Mouse (Mus musculus): ENCODE data around the gene Slc30a3.
"Not testable (repeated sequence)": the region's sequence is repeated elsewhere in the genome, so short reads cannot be mapped to it uniquely, and the experiment has no call there.

The Slc30a3 gene

DNA sequence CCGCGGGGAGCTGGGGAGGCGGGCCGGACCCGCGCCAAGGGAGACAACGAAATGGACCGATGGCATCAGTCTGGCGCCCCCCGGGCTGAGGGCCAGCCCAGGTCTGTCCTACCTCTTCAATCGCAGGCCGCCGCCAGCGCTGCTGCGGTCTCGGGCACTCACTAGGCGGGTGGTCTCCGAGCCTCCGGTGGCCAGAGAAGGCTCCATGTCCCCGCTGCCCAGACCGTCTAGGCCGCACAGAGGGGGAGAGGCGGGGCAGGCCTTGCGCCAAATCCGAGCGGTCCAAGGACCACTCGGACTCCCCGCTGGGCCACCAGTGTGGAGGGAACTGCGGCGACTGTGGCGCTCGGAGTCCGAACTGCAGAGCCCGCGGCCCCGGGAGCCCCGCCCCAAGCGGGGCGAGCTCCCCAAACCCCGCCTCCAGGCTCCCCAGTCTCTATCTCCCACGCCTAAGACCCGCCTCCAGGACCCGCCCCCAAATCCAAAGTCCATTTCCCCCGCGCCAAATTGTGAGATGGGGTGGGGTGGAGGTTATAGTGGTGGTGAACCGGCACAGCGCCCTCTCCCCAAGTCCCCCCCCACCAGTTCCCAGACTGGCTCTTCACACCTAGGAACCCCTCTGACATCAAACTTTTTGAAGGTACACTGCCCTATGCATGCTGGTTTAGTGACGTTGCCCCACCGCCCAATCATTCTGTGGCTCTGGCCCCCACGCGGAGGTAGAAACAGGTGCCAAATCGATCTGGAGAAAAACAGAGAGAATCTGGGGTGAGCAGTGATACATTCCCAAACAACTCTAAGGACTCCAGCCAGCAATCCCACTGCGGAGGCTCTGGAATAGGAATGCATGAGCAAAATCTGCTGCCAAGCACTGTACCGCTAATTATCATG is 14.6 kb downstream of the Slc30a3 start:
- DNase-seq, result peak; percentile 62

DNA sequence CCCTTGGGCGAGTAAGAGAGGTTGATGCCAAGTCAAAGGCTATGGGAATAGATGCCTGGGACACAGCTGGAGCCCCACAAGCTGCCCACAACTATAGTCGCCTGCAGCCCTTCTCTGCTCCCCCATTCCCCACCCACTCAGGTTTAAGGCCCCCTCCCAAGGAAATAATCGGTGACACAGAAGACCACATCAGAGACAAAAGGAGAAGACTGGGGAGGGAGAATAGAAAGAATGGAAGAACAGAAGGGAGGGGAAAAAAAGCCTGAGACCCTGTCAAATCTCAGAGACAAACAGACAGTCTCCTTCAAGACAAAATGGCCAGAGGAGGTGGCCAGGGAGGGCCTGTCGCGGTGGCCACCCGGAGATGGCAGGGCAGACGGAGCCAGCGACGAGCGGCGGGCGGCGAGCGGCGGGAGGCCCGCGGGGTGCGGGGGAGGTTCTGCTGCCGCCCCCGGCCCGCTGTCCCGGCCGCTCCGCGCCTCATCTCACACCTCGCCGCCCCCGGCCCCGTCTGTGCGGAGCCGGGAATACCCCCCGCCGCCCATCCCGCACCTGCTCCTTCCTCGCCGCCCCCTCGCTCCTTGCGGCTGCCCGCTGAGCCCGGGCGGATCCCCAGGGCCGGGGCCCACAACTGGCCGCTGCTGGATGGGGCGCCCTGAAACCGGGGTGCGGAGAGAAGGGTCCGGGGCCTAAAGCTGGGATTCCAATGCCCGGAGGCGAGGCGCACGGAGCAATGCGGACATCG is 15.6 kb downstream of the Slc30a3 start:
- DNase-seq, result no peak

DNA sequence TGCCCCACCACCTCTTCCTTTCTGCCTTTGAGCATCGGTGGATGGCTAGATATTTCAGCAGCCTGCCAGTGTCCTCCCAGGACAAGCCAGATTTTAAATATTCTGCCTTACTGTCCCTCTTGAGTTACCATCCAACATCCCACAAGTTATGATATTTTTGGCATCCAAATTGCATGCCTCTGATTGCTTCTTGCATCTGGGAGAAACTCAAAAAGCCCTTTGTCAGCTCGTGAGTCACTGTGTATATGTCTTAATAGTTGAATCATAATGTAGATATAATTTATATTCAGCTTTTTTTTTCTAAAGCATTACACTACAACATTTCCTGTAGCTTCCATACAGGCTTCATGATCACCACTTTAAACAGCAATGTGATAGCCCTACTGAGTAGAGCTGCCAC is 20.9 kb downstream of the Slc30a3 start:
- no peak for DNase-seq

DNA sequence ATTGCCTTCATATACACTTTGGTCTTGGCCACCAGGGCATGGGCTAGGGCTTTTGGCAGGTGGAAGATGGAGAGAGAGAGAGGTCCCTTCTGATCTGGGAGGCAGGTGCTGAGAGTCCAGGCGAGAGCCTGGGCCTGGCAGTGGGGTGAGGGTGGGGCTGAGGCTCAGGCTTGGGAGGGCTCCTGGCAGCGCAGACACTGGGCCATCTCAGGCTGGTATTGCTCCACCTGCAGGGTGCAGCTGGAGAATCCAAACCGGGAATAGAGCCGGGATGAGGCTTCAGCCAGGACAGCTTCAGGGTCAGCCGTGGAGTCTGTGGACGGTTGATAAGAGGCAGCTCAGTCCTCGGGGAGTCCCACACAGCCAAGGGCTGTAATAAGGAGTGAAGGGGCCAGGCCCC is 21.4 kb downstream of the Slc30a3 start:
- DNase-seq, result no peak

DNA sequence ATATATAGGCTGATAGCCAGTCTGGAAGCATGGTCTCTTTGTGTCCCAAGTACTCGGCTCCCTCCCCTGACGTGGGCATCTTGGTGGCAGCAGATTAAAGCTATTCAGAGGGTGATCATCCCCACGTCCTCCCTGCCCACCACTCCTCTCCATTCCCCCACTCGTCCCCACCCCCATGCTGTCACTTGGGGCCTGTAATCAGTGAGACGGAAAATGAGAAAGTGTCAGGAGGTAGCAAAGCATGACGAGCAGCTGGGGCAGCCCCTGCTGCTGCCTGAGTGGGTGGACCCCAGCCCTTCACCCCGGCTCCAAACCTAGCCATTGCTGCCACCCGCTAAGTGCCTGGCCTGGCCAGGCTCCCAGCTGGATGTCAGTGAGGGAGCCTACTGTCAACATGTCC is 24.1 kb downstream of the Slc30a3 start:
- DNase-seq, result no peak

DNA sequence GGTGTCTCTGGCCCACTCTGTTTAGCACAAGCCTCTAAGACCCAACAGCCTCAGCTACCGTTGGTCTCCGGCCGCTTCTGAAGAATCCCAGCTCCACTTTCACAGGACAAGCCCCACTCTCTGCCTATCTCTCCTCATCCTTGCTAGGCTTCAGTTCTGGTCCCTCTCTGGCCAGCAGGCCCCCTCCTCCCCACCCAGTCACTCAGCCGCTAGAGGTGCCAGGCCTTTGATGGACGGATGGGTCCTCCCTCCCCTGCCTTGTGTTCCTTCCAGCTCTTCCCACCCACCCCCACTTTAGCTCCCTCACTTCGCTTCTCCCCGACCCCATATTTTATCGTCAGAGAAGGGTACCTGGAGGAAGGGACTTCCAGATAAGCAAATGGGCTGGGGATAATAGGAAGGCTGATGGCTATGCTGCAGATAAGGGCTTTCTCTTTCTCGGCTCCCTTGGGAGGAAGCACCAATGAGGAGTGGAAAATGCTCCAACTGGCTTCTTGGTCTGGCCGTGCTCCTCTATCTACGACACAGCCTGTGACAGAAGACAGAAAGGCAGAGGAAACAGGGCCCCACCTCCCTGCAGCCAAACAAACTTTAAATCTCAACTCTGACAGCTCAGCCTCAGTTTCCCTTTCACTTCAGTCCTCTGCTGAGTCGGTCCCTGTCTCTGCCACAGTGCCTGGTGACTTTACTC is 25.0 kb downstream of the Slc30a3 start:
- DNase-seq, result no peak

DNA sequence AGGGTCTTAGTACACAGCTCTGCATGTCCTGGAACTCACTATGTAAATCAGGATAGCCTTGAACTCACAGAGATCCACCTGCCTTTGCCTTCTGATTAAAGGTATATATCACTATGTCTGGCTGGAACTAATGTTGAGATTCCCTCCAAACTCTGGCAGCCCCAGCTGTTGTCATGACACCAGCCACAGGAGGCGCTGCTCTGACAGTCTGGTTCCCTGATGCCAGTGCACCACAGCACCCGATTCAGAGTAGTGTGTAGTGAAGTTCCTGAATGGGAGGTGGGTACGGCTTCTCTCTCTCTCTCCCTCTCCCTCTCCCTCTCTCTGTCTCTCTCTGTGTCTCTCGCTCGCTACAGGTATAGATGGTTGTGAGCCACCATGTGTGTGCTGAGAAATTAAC is 25.7 kb downstream of the Slc30a3 start:
- peak; percentile 62 for DNase-seq

DNA sequence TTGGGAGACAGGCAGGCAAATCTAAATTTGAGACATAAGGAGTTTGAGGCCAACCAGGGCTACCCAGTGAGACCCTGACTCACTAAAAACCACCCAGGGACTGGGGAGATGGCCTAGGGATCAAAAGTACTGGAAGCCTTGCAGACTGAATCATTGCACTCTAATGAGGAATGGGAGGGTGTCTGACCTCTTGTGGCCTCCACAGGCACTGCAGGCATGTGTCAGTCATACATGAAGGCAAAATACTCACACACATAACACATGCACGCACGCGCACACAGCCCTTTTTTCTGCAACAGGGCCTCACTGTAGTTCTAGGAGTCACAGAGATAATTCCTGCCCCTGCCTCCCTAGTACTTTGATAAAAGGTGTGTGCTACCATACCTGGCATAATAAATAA is 26.7 kb downstream of the Slc30a3 start:
- DNase-seq, result peak; percentile 56

DNA sequence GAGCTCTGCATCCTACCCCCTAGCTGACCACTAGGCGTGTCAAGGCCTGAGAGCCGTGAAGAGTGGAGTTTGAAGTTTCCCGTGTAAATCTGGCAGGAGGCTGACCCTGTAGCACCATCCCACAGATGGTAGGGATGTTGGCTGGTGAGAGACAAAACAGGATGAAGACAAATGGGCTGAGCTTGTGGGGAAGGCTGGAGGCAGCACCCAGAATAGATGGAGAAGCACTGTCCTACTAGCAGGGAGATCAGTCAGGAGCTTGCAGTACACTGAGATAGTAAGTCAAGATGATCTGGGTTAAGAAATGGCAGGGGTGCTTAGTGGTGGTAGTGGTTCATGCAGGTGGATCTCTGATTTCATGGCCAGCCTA is 27.3 kb downstream of the Slc30a3 start:
- DNase-seq, result no peak

DNA sequence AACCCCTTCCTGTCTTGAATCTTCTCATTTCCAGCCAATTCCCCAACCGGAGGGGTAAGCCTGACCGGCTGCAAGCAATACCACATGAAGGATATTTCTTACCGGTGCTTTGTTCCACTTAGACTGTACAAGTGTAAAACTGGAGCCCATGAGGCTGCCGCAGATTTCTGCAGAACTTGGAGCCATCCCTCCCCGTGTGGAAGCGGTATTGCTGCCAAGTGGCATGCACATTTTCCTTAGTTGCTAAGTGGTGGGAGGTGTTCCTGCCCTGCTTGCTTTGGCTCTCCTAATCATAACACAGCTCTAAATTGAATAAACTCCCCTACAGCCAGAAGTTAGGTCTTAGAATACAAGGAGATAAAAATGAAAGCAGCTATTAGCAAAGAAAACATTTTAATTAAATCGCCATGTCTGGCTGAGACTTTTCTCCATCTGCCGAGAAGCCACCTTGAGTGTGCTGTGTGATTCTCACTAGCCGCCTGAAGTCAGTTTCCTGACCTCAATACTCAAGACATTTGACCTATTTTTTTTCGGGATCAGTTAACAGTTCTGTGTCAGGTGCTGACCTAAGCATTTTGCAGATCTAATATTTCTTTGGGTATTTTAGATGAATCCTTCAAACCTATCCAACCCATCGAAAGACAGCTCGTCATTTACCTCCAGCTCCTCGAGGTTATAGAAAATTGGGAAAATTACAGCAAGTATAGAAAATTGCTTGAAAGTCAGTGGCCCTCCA is 27.8 kb downstream of the Slc30a3 start:
- DNase-seq, result no peak

DNA sequence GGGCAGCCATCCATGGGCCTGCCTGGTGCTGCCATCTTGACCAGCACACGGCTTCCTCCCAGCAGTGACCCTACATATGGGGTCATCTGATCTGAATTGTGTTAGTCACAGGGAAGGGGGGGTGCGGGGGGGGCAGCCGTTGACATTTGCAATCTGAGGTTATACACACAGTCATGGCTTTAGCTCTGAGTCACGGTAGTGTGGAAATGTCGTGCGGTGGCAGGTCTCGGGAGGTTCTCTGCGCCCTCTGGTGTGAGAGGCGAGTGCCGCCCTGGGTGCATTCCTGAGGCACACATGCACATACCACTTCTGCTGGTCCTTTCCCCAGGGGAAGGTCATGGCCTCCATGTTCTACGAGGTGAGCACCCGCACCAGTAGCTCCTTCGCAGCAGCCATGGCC is 31.7 kb downstream of the Slc30a3 start:
- DNase-seq, result no peak

DNA sequence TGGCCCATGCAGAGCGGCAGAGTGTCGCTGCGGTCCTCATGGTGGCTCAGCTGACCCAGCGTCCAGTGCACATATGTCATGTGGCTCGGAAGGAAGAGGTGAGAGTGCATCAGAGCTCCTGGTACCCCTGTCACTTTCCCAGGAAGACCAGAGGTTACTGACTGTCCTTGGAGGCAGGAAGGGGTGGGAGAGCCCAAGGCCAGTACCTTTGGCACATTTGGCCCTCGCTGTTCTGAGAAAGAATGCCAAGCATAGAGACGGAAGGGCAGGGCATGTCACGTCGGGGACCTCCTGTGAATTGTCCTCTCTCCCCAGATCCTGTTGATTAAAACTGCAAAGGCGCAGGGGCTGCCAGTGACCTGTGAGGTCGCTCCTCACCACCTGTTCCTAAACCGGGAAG is 34.9 kb downstream of the Slc30a3 start:
- DNase-seq, result no peak

DNA sequence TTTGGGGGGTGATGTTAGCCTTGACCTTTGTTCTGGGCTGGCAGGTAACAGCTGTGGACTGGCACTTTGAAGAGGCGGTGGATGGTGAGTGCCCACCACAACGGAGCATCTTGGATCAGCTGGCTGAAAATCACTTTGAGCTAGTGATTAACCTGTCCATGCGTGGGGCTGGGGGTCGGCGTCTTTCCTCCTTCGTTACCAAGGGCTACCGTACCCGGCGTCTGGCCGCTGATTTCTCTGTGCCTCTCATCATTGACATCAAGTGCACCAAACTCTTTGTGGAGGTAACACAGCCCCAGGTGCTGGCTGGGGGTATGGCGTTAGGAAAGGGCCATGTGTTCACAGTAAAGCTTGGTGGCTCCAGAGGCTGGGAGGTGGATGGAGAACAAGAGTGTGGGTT is 36.2 kb downstream of the Slc30a3 start:
- no peak for DNase-seq

DNA sequence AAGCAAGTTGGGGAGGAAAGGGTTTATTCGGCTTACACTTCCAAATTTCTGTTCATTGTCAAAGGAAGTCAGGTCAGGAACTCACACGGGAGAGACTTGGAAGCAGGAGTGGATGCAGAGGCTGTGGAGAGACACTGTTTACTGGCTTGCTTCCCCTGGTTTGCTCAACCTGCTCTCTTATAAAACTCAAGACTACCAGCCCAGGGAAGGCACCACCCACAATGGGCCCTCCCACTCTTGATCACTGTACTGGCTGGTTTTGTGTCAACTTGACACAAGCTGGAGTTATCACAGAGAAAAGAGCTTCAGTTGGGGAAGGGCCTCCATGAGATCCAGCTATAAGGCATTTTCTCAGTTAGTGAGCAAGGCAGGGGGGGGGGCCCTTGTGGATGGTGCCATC is 37.0 kb downstream of the Slc30a3 start:
- no peak for DNase-seq

DNA sequence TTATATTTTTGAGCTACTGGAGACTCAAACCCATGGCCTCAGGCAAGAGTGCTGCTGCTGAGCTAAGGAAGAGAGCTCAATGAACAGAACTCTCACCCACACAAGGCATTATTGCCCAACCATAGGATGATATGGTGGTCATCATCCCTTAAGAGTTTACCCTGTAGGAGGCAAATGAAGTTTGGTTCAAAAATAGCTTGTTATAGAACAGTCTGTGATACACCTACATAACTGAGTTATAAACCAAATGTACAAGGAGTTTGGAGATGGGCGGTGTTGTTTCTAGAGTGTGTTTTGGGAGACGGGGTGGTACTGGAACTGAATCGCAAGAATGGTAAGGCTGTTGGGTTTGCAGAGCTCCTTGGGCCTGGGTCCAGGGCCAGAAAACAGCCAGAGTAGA is 38.2 kb downstream of the Slc30a3 start:
- DNase-seq, result no peak

DNA sequence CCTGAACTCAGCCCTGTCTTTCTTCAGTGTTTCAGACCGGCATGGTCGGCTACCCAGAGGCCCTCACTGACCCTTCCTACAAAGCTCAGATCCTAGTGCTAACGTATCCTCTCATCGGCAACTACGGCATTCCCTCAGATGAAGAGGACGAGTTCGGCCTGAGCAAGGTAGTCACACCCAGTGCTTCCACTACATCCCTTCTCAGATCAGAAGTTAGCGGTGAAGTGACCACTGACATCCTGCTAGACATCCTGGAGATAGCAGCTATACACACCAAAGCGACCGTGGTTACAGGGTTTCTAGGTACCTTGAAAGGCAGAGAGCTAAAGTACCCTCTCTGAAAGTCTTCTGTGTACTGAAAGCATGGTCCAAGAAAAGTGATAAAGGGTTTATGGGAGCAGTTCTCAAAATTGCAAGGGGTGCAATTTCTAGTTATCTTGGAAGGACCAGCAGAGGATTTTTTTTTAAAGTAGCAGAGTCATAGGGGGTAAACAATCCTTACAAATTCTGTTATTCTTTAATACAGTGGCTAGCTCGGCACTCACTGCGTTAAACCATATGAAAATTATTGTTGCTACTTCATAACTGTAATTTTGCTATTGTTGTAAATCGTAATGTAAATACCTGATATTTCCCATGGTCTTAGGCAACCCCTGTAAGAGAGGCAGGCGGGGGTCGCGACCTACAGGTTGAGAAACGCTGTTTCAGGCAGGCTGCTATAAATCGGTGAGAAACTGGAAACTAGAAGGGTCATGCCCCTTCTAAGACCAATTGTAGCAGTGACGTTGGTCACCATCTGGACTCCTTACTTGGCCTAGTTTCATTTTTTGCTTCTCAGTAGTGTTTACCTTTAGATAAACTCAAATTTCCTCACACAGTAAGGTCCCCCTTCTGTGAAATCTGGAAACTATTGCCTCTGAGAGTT is 52.6 kb downstream of the Slc30a3 start:
- no peak for DNase-seq

DNA sequence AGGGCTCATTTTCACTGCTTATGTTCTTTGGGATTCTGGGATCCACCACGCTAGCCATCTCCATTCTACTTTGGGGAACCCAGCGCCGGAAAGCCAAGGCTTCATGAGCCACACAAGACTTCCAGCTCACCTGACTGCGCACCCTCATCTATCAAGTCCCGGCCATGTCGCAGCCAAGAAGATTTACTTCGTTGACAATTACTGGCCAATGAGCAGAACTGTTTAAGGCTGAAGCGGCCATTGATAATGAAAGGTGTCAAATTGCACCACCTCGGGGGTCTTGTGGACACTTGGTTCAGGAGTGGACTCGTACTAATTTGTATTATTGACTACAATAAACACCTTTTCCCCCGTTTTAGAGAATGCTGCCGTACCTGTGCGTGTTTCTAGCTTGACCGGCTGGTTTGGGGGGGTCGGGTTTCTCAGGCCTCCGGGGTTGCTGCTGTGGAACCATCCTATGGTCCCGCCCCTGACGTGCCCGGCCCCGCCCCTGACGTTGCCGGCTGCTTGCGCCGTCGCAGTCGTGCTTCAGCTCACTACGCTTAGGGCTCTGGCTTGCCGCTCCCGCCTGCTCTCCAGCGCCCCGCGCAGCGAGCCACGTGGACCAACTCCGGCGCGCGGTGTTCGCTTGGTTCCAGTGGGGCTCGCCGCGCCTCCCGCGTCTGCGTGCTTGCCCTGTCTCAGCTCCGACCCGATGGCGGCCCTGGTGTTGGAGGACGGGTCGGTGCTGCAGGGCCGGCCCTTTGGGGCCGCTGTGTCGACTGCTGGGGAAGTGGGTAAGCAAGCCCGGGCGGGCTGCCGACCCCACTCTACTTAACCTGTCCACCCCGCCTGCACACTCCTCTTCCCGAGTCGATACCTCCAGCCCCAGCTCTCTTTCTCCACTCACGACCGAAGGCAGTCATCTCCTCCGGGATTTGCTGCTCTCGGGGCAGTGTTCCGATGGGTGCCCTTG is 53.5 kb downstream of the Slc30a3 start, which contains the start of gene Cad:
Gene Cad (plus strand): TSS at position 520 of the 955 bp plus-strand sequence.
- peak; percentile 96 for DNase-seq

DNA sequence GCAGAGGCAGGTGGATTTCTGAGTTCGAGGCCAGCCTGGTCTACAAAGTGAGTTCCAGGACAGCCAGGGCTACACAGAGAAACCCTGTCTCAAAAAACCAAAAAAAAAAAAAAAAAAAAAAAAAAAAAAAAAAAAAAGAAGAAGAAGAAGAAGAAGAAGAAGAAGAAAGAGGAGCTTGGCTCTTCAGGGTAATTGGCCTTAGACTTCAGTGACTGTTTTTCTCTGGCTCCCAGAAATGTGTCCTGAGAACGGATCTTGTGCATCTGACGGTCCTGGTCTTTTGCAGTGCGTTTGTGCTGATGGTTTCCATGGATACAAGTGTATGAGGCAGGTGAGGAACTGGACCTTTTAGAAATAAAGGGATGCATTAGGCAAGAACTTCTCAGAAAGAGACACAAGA is 54.3 kb downstream of the Slc30a3 start:
- not testable (repeated sequence) for DNase-seq

DNA sequence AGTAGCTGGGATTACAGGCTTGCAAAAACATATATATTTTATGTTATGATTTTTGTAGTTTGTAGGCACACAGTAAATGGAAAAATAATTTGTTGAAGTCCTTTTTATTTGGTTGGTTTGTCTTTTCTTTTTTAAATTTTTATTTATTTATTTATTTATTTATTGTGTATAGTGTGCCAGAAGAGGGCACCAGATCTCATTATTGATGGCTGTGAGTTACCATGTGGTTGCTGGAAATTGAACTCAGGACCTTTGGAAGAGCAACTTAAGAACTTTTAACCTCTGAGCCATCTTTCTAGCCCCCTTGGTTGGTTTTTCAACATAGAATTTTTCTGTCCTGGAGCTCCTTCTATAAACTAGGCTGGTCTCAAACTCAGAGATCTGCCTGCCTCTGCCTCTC is 57.6 kb downstream of the Slc30a3 start:
- no peak for DNase-seq

All from liver (tissue).